Mouse (Mus musculus) hindbrain, postnatal 0 days (tissue): ENCODE results near the gene Prdm12. TPM values are rescaled to one million over a fixed set of nuclear protein-coding genes. Genes with fewer than 3 reads are reported as not detected.
A peak's percentile ranks its signal among the peaks of the same experiment; 100 is the strongest.
"Not testable (repeated sequence)": the region's sequence is repeated elsewhere in the genome, so short reads cannot be mapped to it uniquely, and the experiment has no call there.

ENCODE experiments used
- ATAC-seq: fragments of 200-750 bp; cut with Nextera tagmentation; 2 replicates; pipeline ENCODE4 v1.8.0; 2017; ENCODE audit warnings: mild to moderate bottlenecking, moderate TSS enrichment, moderate library complexity
- DNase-seq: peaks from one replicate; pipeline ENCODE4 v3.0.0-alpha.2; 2015; ENCODE audit warnings: low spot score
- H3K27ac ChIP-seq: fragments of 300-500 bp; sonication (generic); 2 replicates; pipeline ENCODE4 v1.5.1; 2014; ENCODE audit warnings: mild to moderate bottlenecking
- H3K27me3 ChIP-seq: fragments of 300-500 bp; sonication (generic); 2 replicates; pipeline ENCODE4 v1.6.1; 2014; ENCODE audit warnings: low read length, mixed read lengths; ENCODE audit not compliant: insufficient read depth
- H3K36me3 ChIP-seq: fragments of 300-500 bp; sonication (generic); 2 replicates; pipeline ENCODE4 v1.6.1; 2014; ENCODE audit warnings: low read length, mixed read lengths; ENCODE audit not compliant: insufficient read depth
- H3K4me1 ChIP-seq: fragments of 300-500 bp; sonication (generic); 2 replicates; pipeline ENCODE4 v1.6.1; 2014; ENCODE audit warnings: antibody characterized with exemption, low read length, mixed read lengths; ENCODE audit not compliant: insufficient read depth
- H3K4me2 ChIP-seq: fragments of 300-500 bp; sonication (generic); 2 replicates; pipeline ENCODE4 v1.6.1; 2014; ENCODE audit warnings: low read depth, mild to moderate bottlenecking, low read length, moderate library complexity, mixed read lengths
- H3K4me3 ChIP-seq: fragments of 300-500 bp; sonication (generic); 2 replicates; pipeline ENCODE4 v1.5.1; 2014; ENCODE audit warnings: low read length
- H3K9ac ChIP-seq: fragments of 300-500 bp; sonication (generic); replicated peaks from 2 replicates; pipeline ENCODE4 v1.6.1; 2014; ENCODE audit warnings: mild to moderate bottlenecking, low read length, moderate library complexity, mixed read lengths
- H3K9me3 ChIP-seq: fragments of 300-500 bp; sonication (generic); 2 replicates; pipeline ENCODE4 v1.6.1; 2016; ENCODE audit warnings: low read length, mixed read lengths
- CTCF ChIP-seq: IDR thresholded peaks from 2 replicates; pipeline ENCODE4 v1.5.1; 2016; ENCODE audit warnings: antibody characterized with exemption, control low read depth, low read depth
- WGBS: fragments of 180-500 bp; shearing (Covaris S2); extraction: QIAGEN DNeasy Blood & Tissue Kit; methylation state at CpG from one replicate; pipeline ENCODE4 v1.1.7; 2014; 5-methylcytosine and 5-hydroxymethylcytosine counted together
- polyA plus RNA-seq: library from polyadenylated mRNA; unstranded; fragments of >200 nt; fragmentation: Nextera tagmentation; extraction: Ambion mirVana; gene quantifications from 2 replicates; pipeline ENCODE4 v1.2.1, GENCODE M21; 2015
- total RNA-seq: library from RNA; depleted of rRNA; stranded (reverse); fragments of >200 nt; gene quantifications from 2 replicates; pipeline ENCODE4 v1.2.3, GENCODE M21; 2014

Gene Prdm12
- total and polyA plus RNA-seq, 2 experiments from 2014 or later: 0.24 TPM; not detected in 1

- Histone ChIP-seq H3K27me3 (peaks cover 6% of the 10 kb centered on the region; the same call in 1 of the 2 replicates), H3K4me2 (no peak overlapping the region), H3K4me3 (no peak overlapping the region), H3K4me1 (no peaks in the 10 kb centered on the region), H3K9me3 (no peaks in the 10 kb centered on the region), H3K36me3 (no peaks in the 10 kb centered on the region), H3K27ac (no peak overlapping the region), H3K9ac (no peak overlapping the region)
- 76% methylated on average over 8 of the region's 8 CpGs for WGBS
- DNase-seq (no peak), ATAC-seq (no peak)
- TF ChIP-seq CTCF: no peak
These were observed 23.3 kb downstream of the Prdm12 start for GRCm38 (mm10) chr2:31662939-31663803.

- peaks cover 6% of the 10 kb centered on the region; the same call in 1 of the 2 replicates for H3K27me3 ChIP-seq
- 91% methylated on average over 1 of the region's 1 CpGs for WGBS
These were observed 24.0 kb downstream of the Prdm12 start for GRCm38 (mm10) chr2:31663804-31664180.

GRCm38 (mm10) chr2:31667332-31667731 is 27.5 kb downstream of the Prdm12 start:
- TF ChIP-seq CTCF: peak; percentile 74
- 22% methylated on average over 4 of the region's 4 CpGs for WGBS
- Histone ChIP-seq H3K9me3 (no peaks in the 10 kb centered on the region), H3K4me2 (no peak overlapping the region), H3K27me3 (peaks cover 6% of the 10 kb centered on the region; the same call in 1 of the 2 replicates), H3K27ac (no peak overlapping the region), H3K4me1 (no peaks in the 10 kb centered on the region), H3K9ac (no peak overlapping the region), H3K36me3 (no peaks in the 10 kb centered on the region), H3K4me3 (no peak overlapping the region)
- DNase-seq (peak; percentile 64), ATAC-seq (no peak)

More at GRCm38 (mm10) chr2:31663804-31664180, 24.0 kb downstream of the Prdm12 start:
- TF ChIP-seq CTCF: no peak
- H3K4me2 ChIP-seq: no peak overlapping the region
- ATAC-seq (no peak), DNase-seq (no peak)
- H3K4me3 ChIP-seq: no peak overlapping the region
- H3K4me1 ChIP-seq: no peaks in the 10 kb centered on the region
- no peak overlapping the region for H3K9ac ChIP-seq
- H3K36me3 ChIP-seq: no peaks in the 10 kb centered on the region
- no peaks in the 10 kb centered on the region for H3K9me3 ChIP-seq
- no peak overlapping the region for H3K27ac ChIP-seq

- 1% methylated on average over 27 of the region's 27 CpGs for WGBS
- ATAC-seq: peak; percentile 98
- peak within 1 kb of the TSS; percentile 90 for H3K4me2 ChIP-seq
- H3K27ac ChIP-seq: peak within 1 kb of the TSS; percentile 68
- H3K27me3 ChIP-seq: no peaks in the 10 kb centered on the region
- H3K4me1 ChIP-seq: no peaks in the 10 kb centered on the region
- peak within 1 kb of the TSS; percentile 79 for H3K4me3 ChIP-seq
- DNase-seq: peak; percentile 97
- peak within 1 kb of the TSS; percentile 77 for H3K9ac ChIP-seq
- TF ChIP-seq CTCF: no peak
- peaks cover 18% of the 10 kb centered on the region for H3K36me3 ChIP-seq
- H3K9me3 ChIP-seq: no peaks in the 10 kb centered on the region
These were observed 30.8 kb downstream of the Prdm12 start, which contains the start of gene Exosc2 for GRCm38 (mm10) chr2:31670551-31671035. TSS of gene Exosc2 (plus strand) at chr2:31670715.

GRCm38 (mm10) chr2:31678641-31679040 is 38.8 kb downstream of the Prdm12 start:
- Histone ChIP-seq H3K4me1 (no peaks in the 10 kb centered on the region), H3K4me2 (no peak overlapping the region), H3K27me3 (no peaks in the 10 kb centered on the region), H3K4me3 (no peak overlapping the region), H3K9me3 (no peaks in the 10 kb centered on the region), H3K27ac (no peak overlapping the region), H3K9ac (no peak overlapping the region), H3K36me3 (peaks cover 54% of the 10 kb centered on the region)
- DNase-seq: no peak
- no peak for ATAC-seq
- 96% methylated on average over 6 of the region's 6 CpGs for WGBS
- no peak; the same call in 1 of the 2 replicates for TF ChIP-seq CTCF

- TF ChIP-seq CTCF: peak; percentile 38; the same call in 1 of the 2 replicates
- 86% methylated on average over 15 of the region's 15 CpGs for WGBS
These were observed 41.3 kb downstream of the Prdm12 start for GRCm38 (mm10) chr2:31681051-31681707.

More at GRCm38 (mm10) chr2:31681051-31681707, 41.3 kb downstream of the Prdm12 start:
- not testable (repeated sequence) for H3K27me3 ChIP-seq, H3K4me3 ChIP-seq, H3K27ac ChIP-seq, H3K4me1 ChIP-seq, H3K9ac ChIP-seq, H3K4me2 ChIP-seq, ATAC-seq, H3K9me3 ChIP-seq, DNase-seq
- peaks cover 30% of the 10 kb centered on the region for H3K36me3 ChIP-seq
